Mouse (Mus musculus) naive thymus-derived CD4-positive, alpha-beta T cell, adult 5 months (primary cell): ENCODE results near the gene Ccnc. TPM values are rescaled to one million over a fixed set of nuclear protein-coding genes. Genes with fewer than 3 reads are reported as not detected.

Experiments used
- polyA plus RNA-seq: library from polyadenylated mRNA; unstranded; fragments of 100-300 nt; shearing (Covaris generic); gene quantifications from one replicate; pipeline ENCODE4 v1.2.1, GENCODE M21; 2017

The Ccnc gene
- polyA plus RNA-seq: 17.9 TPM

GRCm38 (mm10) chr4:21727615-21728165, at the start of gene Ccnc:
TSS of gene Ccnc (plus strand) at chr4:21727701.

GRCm38 (mm10) chr4:21685595-21686091, 41.9 kb upstream of the Ccnc start, which contains the start of gene Prdm13:
TSS of gene Prdm13 (minus strand) at chr4:21685963.

GRCm38 (mm10) chr4:21766863-21767304, 39.4 kb downstream of the Ccnc start, which contains the start of the genes Usp45 and Tstd3:
TSS of gene Usp45 (plus strand) at chr4:21767156.
TSS of gene Tstd3 (minus strand) at chr4:21767212.

Other genes starting within 250 kb of the Ccnc start
- gene Prdm13, start 41.7 kb upstream of the Ccnc start, polyA plus RNA-seq: 0.16 TPM
- 26.5 TPM for gene Usp45, start 39.5 kb downstream of the Ccnc start, polyA plus RNA-seq
- gene Tstd3, start 39.5 kb downstream of the Ccnc start, polyA plus RNA-seq: 3.7 TPM
- gene Pnisr, start 119.9 kb downstream of the Ccnc start, polyA plus RNA-seq: 156 TPM
- gene Coq3, start 152.0 kb downstream of the Ccnc start, polyA plus RNA-seq: 3.3 TPM
- not detected for gene Faxc, start 203.6 kb downstream of the Ccnc start, polyA plus RNA-seq